Mouse (Mus musculus): Measurements from ENCODE around the gene Smg8. TPM values are rescaled to one million over a fixed set of nuclear protein-coding genes. Genes with fewer than 3 reads are reported as not detected.

The Smg8 gene
- total RNA-seq, 4 experiments from 2014 or later, result 16.1 to 17.3 (median 16.5) TPM

- DNase-seq (ENCODE audit: low spot score in 2 of 2), result no peak
Measured at GRCm38 (mm10) chr11:87046968-87047367, 39.6 kb downstream of the Smg8 start.

- no peak for DNase-seq (ENCODE audit: low spot score in 2 of 2)
Measured at GRCm38 (mm10) chr11:87043052-87043451, 43.5 kb downstream of the Smg8 start.

GRCm38 (mm10) chr11:87039307-87039963 is 47.1 kb downstream of the Smg8 start:
- no peak for DNase-seq (ENCODE audit: low spot score in 2 of 2)

- no peak for DNase-seq (ENCODE audit: low spot score in 2 of 2)
Measured at GRCm38 (mm10) chr11:87036180-87036579, 50.4 kb downstream of the Smg8 start.

DNA sequence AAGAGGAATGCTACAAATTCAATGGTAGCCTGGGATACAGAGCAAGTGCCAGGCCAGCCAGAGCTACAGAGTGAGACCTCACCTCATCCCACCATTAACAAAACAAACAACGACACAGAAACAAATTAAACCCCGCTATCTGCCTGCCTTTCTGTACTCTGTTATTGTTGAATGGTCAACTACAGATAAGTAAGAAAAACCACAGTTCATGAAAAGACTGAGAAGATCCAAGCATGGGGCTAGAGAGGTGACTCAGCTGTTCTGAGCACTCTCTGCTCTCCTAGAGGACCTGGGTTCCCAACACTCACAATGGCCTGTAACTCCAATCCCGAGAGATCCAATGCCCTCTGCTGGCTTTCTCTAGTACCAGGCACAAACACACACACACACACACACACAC is 58.4 kb downstream of the Smg8 start:
- DNase-seq (ENCODE audit: low spot score in 2 of 2), result no peak

Small RNA genes within 50 kb of the gene (microRNA-seq; reads per million reads assigned to microRNA genes)
- gene Mir301, result 90.6 to 671 reads per million in 2 experiments

Other genes starting within 250 kb of the Smg8 start
- 10 to 100 TPM; 44.2 to 53.3 (median 48.8) TPM for gene Ypel2, start 93.1 kb downstream of the Smg8 start, total RNA-seq (2022)
- gene Gdpd1, start 12.7 kb downstream of the Smg8 start, total RNA-seq (2022), result 10 to 100 TPM; 37.4 to 40.5 (median 39.0) TPM
- gene Prr11, start 21.9 kb upstream of the Smg8 start, total RNA-seq (2022), result under 1 TPM; 0.15 to 0.50 (median 0.43) TPM
- gene Ska2, start 22.5 kb upstream of the Smg8 start, total RNA-seq (2022), result 10 to 100 TPM; 11.2 to 13.8 (median 12.4) TPM
- 100 to 1,000 TPM; 199 to 222 (median 214) TPM for gene Trim37, start 40.3 kb upstream of the Smg8 start, total RNA-seq (2022)